Mouse (Mus musculus) forebrain, embryonic 11.5 days (tissue): ENCODE results near the gene Iqck. TPM values are rescaled to one million over a fixed set of nuclear protein-coding genes. Genes with fewer than 3 reads are reported as not detected.

Experiments
- ATAC-seq: fragments of 200-750 bp; cut with Nextera tagmentation; replicated peaks from 2 replicates; pipeline ENCODE4 v1.8.0; 2017; ENCODE audit warnings: moderate TSS enrichment; ENCODE audit not compliant: low FRiP score
- DNase-seq: peaks from one replicate; pipeline ENCODE4 v3.0.0-alpha.2; 2017; ENCODE audit warnings: low spot score
- H3K27ac ChIP-seq: fragments of 300-500 bp; sonication (generic); 2 replicates; pipeline ENCODE4 v1.5.1; 2014; ENCODE audit warnings: low read depth, low read length
- H3K27me3 ChIP-seq: fragments of 300-500 bp; sonication (generic); 2 replicates; pipeline ENCODE4 v1.6.1; 2014; ENCODE audit warnings: mild to moderate bottlenecking, low read length, mixed read lengths; ENCODE audit not compliant: control insufficient read depth, insufficient read depth
- H3K36me3 ChIP-seq: fragments of 300-500 bp; sonication (generic); 2 replicates; pipeline ENCODE4 v1.6.1; 2014; ENCODE audit warnings: mild to moderate bottlenecking, low read length, moderate library complexity, mixed read lengths; ENCODE audit not compliant: control insufficient read depth, insufficient read depth
- H3K4me1 ChIP-seq: fragments of 300-500 bp; sonication (generic); replicated peaks from 2 replicates; pipeline ENCODE4 v1.6.1; 2014; ENCODE audit warnings: low read length, mixed read lengths; ENCODE audit not compliant: control insufficient read depth, insufficient read depth
- H3K4me2 ChIP-seq: fragments of 300-500 bp; sonication (generic); 2 replicates; pipeline ENCODE4 v1.6.1; 2014; ENCODE audit warnings: low read depth, mild to moderate bottlenecking, low read length, moderate library complexity, mixed read lengths; ENCODE audit not compliant: severe bottlenecking
- H3K4me3 ChIP-seq: fragments of 300-500 bp; sonication (generic); 2 replicates; pipeline ENCODE4 v1.5.1; 2014; ENCODE audit warnings: low read depth, low read length
- H3K9ac ChIP-seq: fragments of 300-500 bp; sonication (generic); 2 replicates; pipeline ENCODE4 v1.6.1; 2014; ENCODE audit warnings: low read length
- H3K9me3 ChIP-seq: fragments of 300-500 bp; sonication (generic); 2 replicates; pipeline ENCODE4 v1.6.1; 2016; ENCODE audit warnings: low read length, mixed read lengths; ENCODE audit not compliant: control insufficient read depth
- WGBS: fragments of 180-500 bp; shearing (Covaris S2); extraction: QIAGEN DNeasy Blood & Tissue Kit; methylation state at CpG from one replicate; pipeline ENCODE4 v1.1.7; 2014; 5-methylcytosine and 5-hydroxymethylcytosine counted together
- polyA plus RNA-seq: library from polyadenylated mRNA; unstranded; fragments of >200 nt; fragmentation: Nextera tagmentation; extraction: Ambion mirVana; gene quantifications from 2 replicates; pipeline ENCODE4 v1.2.1, GENCODE M21; 2014

Iqck gene
- polyA plus RNA-seq, 1 experiment from 2014 or later = 2.8 TPM

GRCm38 (mm10) chr7:118928916-118929315, 73.4 kb downstream of the Iqck start:
- Histone ChIP-seq H3K27me3 (no peaks in the 10 kb centered on the region), H3K36me3 (no peaks in the 10 kb centered on the region), H3K27ac (no peak overlapping the region), H3K4me2 (no peak overlapping the region), H3K4me1 (no peaks in the 10 kb centered on the region), H3K9me3 (no peaks in the 10 kb centered on the region), H3K9ac (no peak overlapping the region), H3K4me3 (no peak overlapping the region)
- 68% methylated on average over 8 of the region's 8 CpGs for WGBS
- no peak for DNase-seq
- no peak for ATAC-seq

GRCm38 (mm10) chr7:118929601-118930311, 74.2 kb downstream of the Iqck start:
- Histone ChIP-seq H3K4me1 (no peaks in the 10 kb centered on the region), H3K9me3 (no peaks in the 10 kb centered on the region), H3K4me2 (no peak overlapping the region), H3K4me3 (no peak overlapping the region), H3K27me3 (no peaks in the 10 kb centered on the region), H3K9ac (no peak overlapping the region), H3K36me3 (no peaks in the 10 kb centered on the region), H3K27ac (no peak overlapping the region)
- WGBS = 48% methylated on average over 16 of the region's 16 CpGs
- ATAC-seq (no peak), DNase-seq (no peak)

- no peaks in the 10 kb centered on the region for H3K4me1 ChIP-seq
- H3K27me3 ChIP-seq = no peaks in the 10 kb centered on the region
- no peaks in the 10 kb centered on the region for H3K9me3 ChIP-seq
- H3K9ac ChIP-seq = no peak overlapping the region
- ATAC-seq = no peak
- DNase-seq = no peak
- no peak overlapping the region for H3K4me2 ChIP-seq
- H3K36me3 ChIP-seq = no peaks in the 10 kb centered on the region
- WGBS = 85% methylated on average over 17 of the region's 17 CpGs
- no peak overlapping the region for H3K4me3 ChIP-seq
- no peak overlapping the region for H3K27ac ChIP-seq
Measured at GRCm38 (mm10) chr7:118931502-118932395, 76.2 kb downstream of the Iqck start.

- ATAC-seq = no peak
- Histone ChIP-seq H3K27ac (no peak overlapping the region), H3K4me1 (no peaks in the 10 kb centered on the region), H3K4me2 (no peak overlapping the region), H3K9ac (no peak overlapping the region), H3K9me3 (no peaks in the 10 kb centered on the region), H3K4me3 (no peak overlapping the region), H3K27me3 (no peaks in the 10 kb centered on the region), H3K36me3 (no peaks in the 10 kb centered on the region)
- no peak for DNase-seq
- 82% methylated on average over 2 of the region's 2 CpGs for WGBS
Measured at GRCm38 (mm10) chr7:118935306-118935705, 79.8 kb downstream of the Iqck start.

GRCm38 (mm10) chr7:118936844-118937243, 81.3 kb downstream of the Iqck start:
- WGBS = 5% methylated on average over 4 of the region's 4 CpGs
- DNase-seq = no peak

GRCm38 (mm10) chr7:118937469-118938387, 82.2 kb downstream of the Iqck start:
- no peaks in the 10 kb centered on the region for H3K36me3 ChIP-seq
- no peaks in the 10 kb centered on the region for H3K4me1 ChIP-seq
- DNase-seq (no peak), ATAC-seq (no peak)
- no peak overlapping the region for H3K9ac ChIP-seq
- H3K4me3 ChIP-seq = no peak overlapping the region
- H3K27ac ChIP-seq = no peak overlapping the region
- WGBS = 81% methylated on average over 11 of the region's 11 CpGs
- H3K27me3 ChIP-seq = no peaks in the 10 kb centered on the region
- H3K9me3 ChIP-seq = no peaks in the 10 kb centered on the region
- no peak overlapping the region for H3K4me2 ChIP-seq

More at GRCm38 (mm10) chr7:118936844-118937243, 81.3 kb downstream of the Iqck start:
- Histone ChIP-seq H3K9ac (no peak overlapping the region), H3K4me3 (no peak overlapping the region), H3K27me3 (no peaks in the 10 kb centered on the region), H3K9me3 (no peaks in the 10 kb centered on the region), H3K27ac (no peak overlapping the region), H3K36me3 (no peaks in the 10 kb centered on the region), H3K4me1 (no peaks in the 10 kb centered on the region), H3K4me2 (no peak overlapping the region)
- no peak for ATAC-seq

- Histone ChIP-seq H3K4me3 (no peak overlapping the region), H3K27ac (no peak overlapping the region), H3K9me3 (no peaks in the 10 kb centered on the region), H3K4me1 (no peaks in the 10 kb centered on the region), H3K9ac (no peak overlapping the region), H3K27me3 (no peaks in the 10 kb centered on the region), H3K4me2 (no peak overlapping the region), H3K36me3 (no peaks in the 10 kb centered on the region)
- no peak for ATAC-seq
- DNase-seq = no peak
- 79% methylated on average over 3 of the region's 3 CpGs for WGBS
Measured at GRCm38 (mm10) chr7:118942297-118942696, 86.7 kb downstream of the Iqck start.

- Histone ChIP-seq H3K4me3 (no peak overlapping the region), H3K9me3 (no peaks in the 10 kb centered on the region), H3K27ac (no peak overlapping the region), H3K4me2 (no peak overlapping the region), H3K27me3 (no peaks in the 10 kb centered on the region), H3K9ac (no peak overlapping the region), H3K36me3 (no peaks in the 10 kb centered on the region), H3K4me1 (no peaks in the 10 kb centered on the region)
- 61% methylated on average over 7 of the region's 7 CpGs for whole genome bisulfite sequencing
- DNase-seq = no peak
- ATAC-seq = no peak
Measured at GRCm38 (mm10) chr7:118943170-118943569, 87.6 kb downstream of the Iqck start.
